24 mouse cellular contexts compared by ENCODE assay signal in genomic region chr6:113261174-113261858, GRCm38 (mm10). TPM values are rescaled to one million over a fixed set of nuclear protein-coding genes. Genes with fewer than 3 reads are reported as not detected.
DNase-seq lines count a peak whose midpoint lies in the region; ATAC-seq and TF ChIP-seq lines count a peak whose summit lies in the region.
"Had no signal": no experiment of that assay in that cellular context is flagged by ENCODE, and none has a peak within 500 bp of the region (broad histone marks: within the 10 kb centered on the region; RNA-seq: fewer than 3 reads in every experiment).

No protein-coding gene starts in this region.

- no peak for TF ChIP-seq EP300 in heart, adult 2 months (IDR thresholded peaks at IDR 0.05; ENCODE audit: insufficient read depth, low read depth, low read length)
- TF ChIP-seq EP300 in CH12.LX (IDR thresholded peaks at IDR 0.05; ENCODE audit: low read length): peak; percentile 70

- no peak overlapping the region for H3K27ac ChIP-seq in heart, embryonic 14.5 days (replicated peaks in 1 of 2; ENCODE audit: control insufficient read depth in 1 of 2, insufficient read depth in 1 of 2, low read depth in 2 of 2, low read length in 2 of 2)
- H3K27ac ChIP-seq in heart, adult 2 months: no peak overlapping the region
- H3K27ac ChIP-seq in midbrain, postnatal 0 days (ENCODE audit: low read depth, low read length): no peak overlapping the region
- no peak overlapping the region for H3K27ac ChIP-seq in midbrain, embryonic 15.5 days
- peak overlapping the region; percentile 59 for H3K27ac ChIP-seq in CH12.LX (ENCODE audit: insufficient read depth, low read depth)
- H3K27ac ChIP-seq: embryonic facial prominence, embryonic 15.5 days; forebrain, embryonic 10.5 days; hindbrain, embryonic 12.5 days; stomach, embryonic 15.5 days had no signal

- no peaks in the 10 kb centered on the region for H3K79me2 ChIP-seq in heart, adult 2 months (replicated peaks; ENCODE audit: control insufficient read depth, insufficient read depth, low read length)
- H3K79me2 ChIP-seq in CH12.LX (replicated peaks; ENCODE audit: control insufficient read depth, extremely low read depth, insufficient read depth, poor library complexity, severe bottlenecking): no peaks in the 10 kb centered on the region

- intact Hi-C loops in heart, adult 2 months (cut with DNase I): no loop called here

- no peaks in the 10 kb centered on the region for H3K4me1 ChIP-seq in heart, embryonic 14.5 days (ENCODE audit: control insufficient read depth in 2 of 2, insufficient read depth in 2 of 2, low read length in 2 of 2)
- H3K4me1 ChIP-seq in heart, adult 2 months (ENCODE audit: control insufficient read depth, insufficient read depth, low read length): no peaks in the 10 kb centered on the region
- no peaks in the 10 kb centered on the region for H3K4me1 ChIP-seq in midbrain, postnatal 0 days (ENCODE audit: insufficient read depth, low read length)
- no peaks in the 10 kb centered on the region for H3K4me1 ChIP-seq in midbrain, embryonic 15.5 days
- H3K4me1 ChIP-seq in CH12.LX (ENCODE audit: control insufficient read depth in 1 of 2, insufficient read depth in 2 of 2): peaks cover 10 to 43% of the 10 kb centered on the region in 2 experiments; a peak in 3 of 4 replicates
- H3K4me1 ChIP-seq: embryonic facial prominence, embryonic 15.5 days; forebrain, embryonic 10.5 days; hindbrain, embryonic 12.5 days; stomach, embryonic 15.5 days had no signal

- no peak for ATAC-seq in heart, embryonic 14.5 days (ENCODE audit: insufficient number of reproducible peaks, insufficient read depth, low FRiP score, low read depth)
- ATAC-seq in midbrain, postnatal 0 days (ENCODE audit: low FRiP score): no peak
- ATAC-seq in midbrain, embryonic 15.5 days (replicated peaks): no peak

- WGBS in heart, embryonic 14.5 days: 85% methylated on average over 8 of the region's 8 CpGs
- 79% methylated on average over 8 of the region's 8 CpGs for WGBS in heart, adult 2 months
- 88% methylated on average over 8 of the region's 8 CpGs for WGBS in midbrain, postnatal 0 days
- 90% methylated on average over 8 of the region's 8 CpGs for WGBS in midbrain, embryonic 15.5 days

- peaks cover 89% of the 10 kb centered on the region for H3K36me3 ChIP-seq in heart, embryonic 14.5 days (ENCODE audit: control insufficient read depth, insufficient read depth, low read length)
- no peaks in the 10 kb centered on the region for H3K36me3 ChIP-seq in heart, adult 2 months (ENCODE audit: control insufficient read depth, insufficient read depth, low read length)
- H3K36me3 ChIP-seq in midbrain, postnatal 0 days (ENCODE audit: insufficient read depth, low read length): peaks cover 66% of the 10 kb centered on the region
- H3K36me3 ChIP-seq in midbrain, embryonic 15.5 days (replicated peaks): peaks cover 41% of the 10 kb centered on the region
- H3K36me3 ChIP-seq in CH12.LX (replicated peaks in 1 of 2; ENCODE audit: control insufficient read depth in 1 of 2, insufficient read depth in 1 of 2, low read length in 1 of 2): peaks cover 86 to 94% of the 10 kb centered on the region in 2 experiments

- no peak overlapping the region for H3K4me3 ChIP-seq in heart, embryonic 14.5 days (ENCODE audit: control insufficient read depth in 1 of 2, insufficient read depth in 1 of 2, low read depth in 1 of 2, low read length in 2 of 2)
- no peak overlapping the region for H3K4me3 ChIP-seq in heart, adult 2 months
- H3K4me3 ChIP-seq in midbrain, postnatal 0 days (ENCODE audit: low read depth, low read length): no peak overlapping the region
- H3K4me3 ChIP-seq in midbrain, embryonic 15.5 days: no peak overlapping the region
- no peak overlapping the region for H3K4me3 ChIP-seq in CH12.LX (replicated peaks in 1 of 3; ENCODE audit: low read depth in 2 of 3, low read length in 2 of 3, poor library complexity in 1 of 3)
- H3K4me3 ChIP-seq: embryonic facial prominence, embryonic 15.5 days; forebrain, embryonic 10.5 days; hindbrain, embryonic 12.5 days; stomach, embryonic 15.5 days had no signal

- H3K4me2 ChIP-seq in heart, embryonic 14.5 days (ENCODE audit: low read length): no peak overlapping the region
- no peak overlapping the region for H3K4me2 ChIP-seq in midbrain, postnatal 0 days (ENCODE audit: low read depth, low read length, poor library complexity, severe bottlenecking)
- no peak overlapping the region for H3K4me2 ChIP-seq in midbrain, embryonic 15.5 days
- H3K4me2 ChIP-seq in CH12.LX (ENCODE audit: insufficient read depth, low read depth, poor library complexity, severe bottlenecking): no peak overlapping the region
- H3K4me2 ChIP-seq: embryonic facial prominence, embryonic 15.5 days; hindbrain, embryonic 12.5 days; lung, embryonic 14.5 days; midbrain, embryonic 11.5 days; stomach, embryonic 15.5 days had no signal

- dilution Hi-C loops in CH12.LX (cut with MboI; ENCODE audit: extremely low pct_ligation_motif_present, extremely low pct_unique_long_range_greater_than_20kb, low sequenced_read_pairs): no loop called here

- in situ Hi-C loops in CH12.LX (cut with MboI; ENCODE audit: low pct_ligation_motif_present, low pct_unique_long_range_greater_than_20kb, low sequenced_read_pairs): loop anchor here (5.0 kb wide), 1 partner anchor 36 kb away; no protein-coding TSS in a partner anchor

- H3K9ac ChIP-seq in heart, embryonic 14.5 days (ENCODE audit: low read length): peak overlapping the region; percentile 34; the same call in 1 of the 2 replicates
- no peak overlapping the region for H3K9ac ChIP-seq in heart, adult 2 months (ENCODE audit: low read depth, low read length)
- no peak overlapping the region for H3K9ac ChIP-seq in midbrain, postnatal 0 days (replicated peaks; ENCODE audit: low read length, poor library complexity, severe bottlenecking)
- no peak overlapping the region for H3K9ac ChIP-seq in midbrain, embryonic 15.5 days
- H3K9ac ChIP-seq in CH12.LX (ENCODE audit: insufficient read depth, low read depth): no peak overlapping the region
- H3K9ac ChIP-seq: embryonic facial prominence, embryonic 15.5 days; hindbrain, embryonic 12.5 days; lung, embryonic 14.5 days; stomach, embryonic 15.5 days had no signal

- no peak for DNase-seq in heart, adult 2 months
- no peak for DNase-seq in midbrain, postnatal 0 days (ENCODE audit: low spot score)
- DNase-seq in CH12.LX (ENCODE audit: extremely low read depth): peak; percentile 82
- peak; percentile 15 to 18 for DNase-seq in cerebellum, postnatal 14 days
- no peak for DNase-seq in layer of hippocampus, postnatal 25 days (ENCODE audit: extremely low spot score in 1 of 2, low spot score in 1 of 2)
- no peak for DNase-seq in left cerebral cortex, adult 9 months (ENCODE audit: low spot score in 2 of 2)
- DNase-seq: adrenal gland, postnatal 14 days; embryo, embryonic 11 days; kidney, adult 11 months; kidney, postnatal 14 days; layer of hippocampus, adult 9-11 months; liver; lung, embryonic 14.5 days; lung, postnatal 4 days; thymus, postnatal 25 days had no signal

- H3K27me3 ChIP-seq in heart, embryonic 14.5 days (ENCODE audit: control insufficient read depth, insufficient read depth, low read length): no peaks in the 10 kb centered on the region
- no peaks in the 10 kb centered on the region for H3K27me3 ChIP-seq in heart, adult 2 months (ENCODE audit: control insufficient read depth, insufficient read depth, low read length)
- H3K27me3 ChIP-seq in midbrain, postnatal 0 days (ENCODE audit: insufficient read depth, low read length): no peaks in the 10 kb centered on the region
- no peaks in the 10 kb centered on the region for H3K27me3 ChIP-seq in midbrain, embryonic 15.5 days (replicated peaks)
- H3K27me3 ChIP-seq in CH12.LX (replicated peaks): no peaks in the 10 kb centered on the region
- H3K27me3 ChIP-seq: embryonic facial prominence, embryonic 15.5 days; hindbrain, embryonic 12.5 days; stomach, embryonic 15.5 days had no signal

- peak; percentile 40 for TF ChIP-seq RAD21 in CH12.LX (IDR thresholded peaks at IDR 0.05; ENCODE audit: low read depth, low read length)

- H3K9me3 ChIP-seq in heart, embryonic 14.5 days (ENCODE audit: control insufficient read depth, low read length): no peaks in the 10 kb centered on the region
- no peaks in the 10 kb centered on the region for H3K9me3 ChIP-seq in midbrain, postnatal 0 days (ENCODE audit: low read length)
- no peaks in the 10 kb centered on the region for H3K9me3 ChIP-seq in midbrain, embryonic 15.5 days
- H3K9me3 ChIP-seq in CH12.LX (replicated peaks; ENCODE audit: low read length): no peaks in the 10 kb centered on the region
- H3K9me3 ChIP-seq: embryonic facial prominence, embryonic 15.5 days; forebrain, embryonic 10.5 days; hindbrain, embryonic 12.5 days; stomach, embryonic 15.5 days had no signal

- no peak for TF ChIP-seq POLR2A in heart, adult 2 months (IDR thresholded peaks at IDR 0.05; ENCODE audit: insufficient read depth, low read depth, low read length)
- TF ChIP-seq POLR2A in CH12.LX (IDR thresholded peaks at IDR 0.05; ENCODE audit: low read depth, low read length): no peak

- no peak for TF ChIP-seq CTCF in heart, adult 2 months (IDR thresholded peaks at IDR 0.05)
- peak; percentile 25 for TF ChIP-seq CTCF in midbrain, postnatal 0 days (IDR thresholded peaks at IDR 0.05)
- TF ChIP-seq CTCF in CH12.LX (conservative IDR thresholded peaks at IDR 0.05 in 1 of 2, IDR thresholded peaks at IDR 0.05 in 1 of 2; ENCODE audit: low read depth in 2 of 2, low read length in 2 of 2): peak; percentile 27 to 69; a peak in 2 of 4 replicates

RNA-seq across cellular contexts. Expression of gene Cpne9, which starts 20.8 kb away (rescaled TPM):
- polyA plus RNA-seq in heart, embryonic 14.5 days (2014; fragmentation: Nextera tagmentation; extraction: Ambion mirVana): 0.07 TPM in 1 of 2 replicates, not detected in the other
- under 1 TPM in 1 of 2 experiments, not detected in 1; 0.09 TPM for total RNA-seq in heart, adult 2 months (2021)
- 0.02 and 0.12 TPM in 2 replicates for polyA plus RNA-seq in heart, adult 2 months (2012; rRNA removed)
- total RNA-seq in midbrain, postnatal 0 days (2014; rRNA removed): 10.3 and 23.4 TPM in 2 replicates
- 7.9 and 9.1 TPM in 2 replicates for polyA plus RNA-seq in midbrain, postnatal 0 days (2015; fragmentation: Nextera tagmentation; extraction: Ambion mirVana)
- 2.0 and 2.3 TPM in 2 replicates for polyA plus RNA-seq in midbrain, embryonic 15.5 days (2015; fragmentation: Nextera tagmentation; extraction: Ambion mirVana)
- total RNA-seq in CH12.LX (2012; rRNA removed) (0.25 TPM in 2 replicates), CH12.LX (2014; rRNA removed) (0.19 and 0.28 TPM in 2 replicates)
- 0.27 and 0.49 TPM in 2 replicates for polyA plus RNA-seq in CH12.LX (2012; ENCODE audit: insufficient read length, low read depth)
- total RNA-seq in layer of hippocampus, postnatal 25 days (2021): 10 to 100 TPM; 17.5 to 18.9 TPM
- total RNA-seq: gastrocnemius, adult 8-10 months had no signal
- polyA plus RNA-seq: heart, postnatal 0 days; lung, embryonic 14.5 days had no signal

RNA-seq across cellular contexts. Expression of gene Mtmr14, which starts 23.7 kb away (rescaled TPM):
- 25.3 and 26.7 TPM in 2 replicates for polyA plus RNA-seq in heart, embryonic 14.5 days (2014; fragmentation: Nextera tagmentation; extraction: Ambion mirVana)
- total RNA-seq in heart, adult 2 months (2021): 10 to 100 TPM; 13.3 to 15.7 TPM
- polyA plus RNA-seq in heart, adult 2 months (2012; rRNA removed): 17.4 and 23.7 TPM in 2 replicates
- 39.0 and 42.5 TPM in 2 replicates for total RNA-seq in midbrain, postnatal 0 days (2014; rRNA removed)
- polyA plus RNA-seq in midbrain, postnatal 0 days (2015; fragmentation: Nextera tagmentation; extraction: Ambion mirVana): 29.4 and 30.5 TPM in 2 replicates
- 40.1 and 40.4 TPM in 2 replicates for polyA plus RNA-seq in midbrain, embryonic 15.5 days (2015; fragmentation: Nextera tagmentation; extraction: Ambion mirVana)
- total RNA-seq in CH12.LX (2012; rRNA removed) (63.9 and 83.4 TPM in 2 replicates), CH12.LX (2014; rRNA removed) (80.0 and 81.0 TPM in 2 replicates)
- 88.0 and 89.2 TPM in 2 replicates for polyA plus RNA-seq in CH12.LX (2012; ENCODE audit: insufficient read length, low read depth)
- 10 to 100 TPM; 15.7 to 17.3 TPM for total RNA-seq in layer of hippocampus, postnatal 25 days (2021)

RNA-seq across cellular contexts. Expression of gene Brpf1, which starts 45.6 kb away (rescaled TPM):
- polyA plus RNA-seq in heart, embryonic 14.5 days (2014; fragmentation: Nextera tagmentation; extraction: Ambion mirVana): 11.7 and 11.8 TPM in 2 replicates
- 10 to 100 TPM; 11.0 to 14.4 TPM for total RNA-seq in heart, adult 2 months (2021)
- 9.9 and 12.8 TPM in 2 replicates for polyA plus RNA-seq in heart, adult 2 months (2012; rRNA removed)
- total RNA-seq in midbrain, postnatal 0 days (2014; rRNA removed): 22.1 and 28.1 TPM in 2 replicates
- polyA plus RNA-seq in midbrain, postnatal 0 days (2015; fragmentation: Nextera tagmentation; extraction: Ambion mirVana): 9.0 and 10.0 TPM in 2 replicates
- polyA plus RNA-seq in midbrain, embryonic 15.5 days (2015; fragmentation: Nextera tagmentation; extraction: Ambion mirVana): 17.9 and 18.9 TPM in 2 replicates
- 24.5 and 26.5 TPM in 2 replicates for total RNA-seq in CH12.LX (2012; rRNA removed)
- total RNA-seq in CH12.LX (2014; rRNA removed): 13.7 TPM in 2 replicates
- polyA plus RNA-seq in CH12.LX (2012; ENCODE audit: insufficient read length, low read depth): 26.7 and 28.1 TPM in 2 replicates
- 10 to 100 TPM; 32.2 to 35.1 TPM for total RNA-seq in layer of hippocampus, postnatal 25 days (2021)

Comparison
In these comparisons a context has a peak if more than half of its experiments do, and no peak if none do; other contexts are left out.
1. DNase-seq: peak in CH12.LX (single experiment) and cerebellum, postnatal 14 days (2 of 2); none in heart, adult 2 months (0 of 2), midbrain, postnatal 0 days (single experiment), layer of hippocampus, postnatal 25 days (0 of 2) and left cerebral cortex, adult 9 months (0 of 2).